Mouse (Mus musculus) intestine, embryonic 16.5 days (tissue): ENCODE data around the gene Slc39a13. TPM values are rescaled to one million over a fixed set of nuclear protein-coding genes. Genes with fewer than 3 reads are reported as not detected.
"Not testable (repeated sequence)": the region's sequence is repeated elsewhere in the genome, so short reads cannot be mapped to it uniquely, and the experiment has no call there.

ENCODE experiments used
- ATAC-seq: fragments of 200-750 bp; cut with Nextera tagmentation; 2 replicates; pipeline ENCODE4 v1.8.0; 2017; ENCODE audit warnings: moderate TSS enrichment, moderate library complexity
- H3K27ac ChIP-seq: fragments of 300-500 bp; sonication (generic); 2 replicates; pipeline ENCODE4 v1.5.1; 2014; ENCODE audit warnings: mild to moderate bottlenecking, low read length
- H3K27me3 ChIP-seq: fragments of 300-500 bp; sonication (generic); replicated peaks from 2 replicates; pipeline ENCODE4 v1.6.1; 2014; ENCODE audit warnings: low read length, control low read depth, mixed read lengths; ENCODE audit not compliant: control insufficient read depth, insufficient read depth
- H3K36me3 ChIP-seq: fragments of 300-500 bp; sonication (generic); 2 replicates; pipeline ENCODE4 v1.6.1; 2014; ENCODE audit warnings: low read length, control low read depth; ENCODE audit not compliant: control insufficient read depth, insufficient read depth
- H3K4me1 ChIP-seq: fragments of 300-500 bp; sonication (generic); 2 replicates; pipeline ENCODE4 v1.6.1; 2014; ENCODE audit warnings: low read length, control low read depth, mixed read lengths; ENCODE audit not compliant: control insufficient read depth, insufficient read depth
- H3K4me2 ChIP-seq: fragments of 300-500 bp; sonication (generic); 2 replicates; pipeline ENCODE4 v1.6.1; 2014; ENCODE audit warnings: low read depth, low read length, control low read depth
- H3K4me3 ChIP-seq: fragments of 300-500 bp; sonication (generic); 2 replicates; pipeline ENCODE4 v1.5.1; 2014; ENCODE audit warnings: mild to moderate bottlenecking, low read length
- H3K9ac ChIP-seq: fragments of 300-500 bp; sonication (generic); 2 replicates; pipeline ENCODE4 v1.6.1; 2014; ENCODE audit warnings: low read depth, low read length
- H3K9me3 ChIP-seq: fragments of 300-500 bp; sonication (generic); 2 replicates; pipeline ENCODE4 v1.6.1; 2016; ENCODE audit warnings: low read length, control low read depth; ENCODE audit not compliant: control insufficient read depth
- WGBS: fragments of 180-500 bp; shearing (Covaris S2); extraction: QIAGEN DNeasy Blood & Tissue Kit; methylation state at CpG from one replicate; pipeline ENCODE4 v1.1.7; 2014; 5-methylcytosine and 5-hydroxymethylcytosine counted together
- polyA plus RNA-seq: library from polyadenylated mRNA; unstranded; fragments of >200 nt; fragmentation: Nextera tagmentation; extraction: Ambion mirVana; gene quantifications from 2 replicates; pipeline ENCODE4 v1.2.1, GENCODE M21; 2015

The Slc39a13 gene
- polyA plus RNA-seq, 1 experiment from 2014 or later, result 30.2 TPM

DNA sequence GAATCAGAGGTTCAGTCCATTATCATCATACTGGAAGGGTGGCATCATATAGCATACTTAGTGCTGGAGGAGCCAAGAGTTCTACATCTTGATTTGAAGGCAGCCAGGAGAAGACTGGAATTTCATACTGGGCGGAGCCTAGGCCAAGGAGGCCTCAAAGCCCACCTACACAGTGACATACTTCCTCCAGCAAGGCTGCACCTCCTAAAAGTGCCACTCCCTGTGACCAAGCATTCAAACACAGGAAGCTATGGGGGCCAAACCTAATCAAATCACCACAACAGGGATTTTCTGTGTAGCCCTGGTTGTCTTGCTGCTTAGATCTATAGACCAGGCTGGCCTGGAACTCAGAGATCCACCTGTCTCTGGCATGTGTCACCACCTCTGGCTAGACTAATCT is 46.3 kb downstream of the Slc39a13 start:
- 97% methylated on average over 1 of the region's 1 CpGs for WGBS
- no peaks in the 10 kb centered on the region for H3K4me1 ChIP-seq
- no peak for ATAC-seq

DNA sequence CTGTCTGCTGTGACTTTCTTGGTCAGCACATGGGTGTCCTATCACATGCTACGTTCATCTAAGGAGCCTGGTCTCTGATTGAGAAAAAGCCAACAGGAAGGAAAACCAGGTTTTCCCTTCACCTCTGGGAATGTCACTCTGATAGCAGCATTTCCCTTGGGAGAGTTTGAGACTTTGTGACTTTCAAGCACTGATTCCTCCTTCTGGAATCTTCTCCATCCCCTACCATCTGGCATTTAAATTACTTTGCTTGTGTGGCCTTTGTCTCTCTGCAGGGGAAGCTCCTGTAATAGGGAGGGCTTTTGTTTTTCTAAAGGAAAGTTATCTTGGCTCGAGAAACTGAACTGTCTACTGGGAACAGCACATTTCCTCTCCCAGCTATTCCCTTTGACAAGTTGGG is 47.1 kb downstream of the Slc39a13 start:
- ATAC-seq, result no peak
- H3K4me1 ChIP-seq, result no peaks in the 10 kb centered on the region
- H3K27me3 ChIP-seq, result no peaks in the 10 kb centered on the region
- no peak overlapping the region for H3K4me2 ChIP-seq
- no peak overlapping the region for H3K4me3 ChIP-seq
- H3K9ac ChIP-seq, result no peak overlapping the region
- H3K36me3 ChIP-seq, result peaks cover 5% of the 10 kb centered on the region; the same call in 1 of the 2 replicates
- H3K9me3 ChIP-seq, result no peaks in the 10 kb centered on the region
- no peak overlapping the region for H3K27ac ChIP-seq
- 70% methylated on average over 2 of the region's 2 CpGs for WGBS

More for the DNA sequence above, 46.3 kb downstream of the Slc39a13 start:
- peaks cover 5% of the 10 kb centered on the region; the same call in 1 of the 2 replicates for H3K36me3 ChIP-seq
- H3K4me2 ChIP-seq, result no peak overlapping the region
- H3K9me3 ChIP-seq, result no peaks in the 10 kb centered on the region
- H3K9ac ChIP-seq, result no peak overlapping the region
- H3K27ac ChIP-seq, result no peak overlapping the region
- no peak overlapping the region for H3K4me3 ChIP-seq
- H3K27me3 ChIP-seq, result no peaks in the 10 kb centered on the region

DNA sequence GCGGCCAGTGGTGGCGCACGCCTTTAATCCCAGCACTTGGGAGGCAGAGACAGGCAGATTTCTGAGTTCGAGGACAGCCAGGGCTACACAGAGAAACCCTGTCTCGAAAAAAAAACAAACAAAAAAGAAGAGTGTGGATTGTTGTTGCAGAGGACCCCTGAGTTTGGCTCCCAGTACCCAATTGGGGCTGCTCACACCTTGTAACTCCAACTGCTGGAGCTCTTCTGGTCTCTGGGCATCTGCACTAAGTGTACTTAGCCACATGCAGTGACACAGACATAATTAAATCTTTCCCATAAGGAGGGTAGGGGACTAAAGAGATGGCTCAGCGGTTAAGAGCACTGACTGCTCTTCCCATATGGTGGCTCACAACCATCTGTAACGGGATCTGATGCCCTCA is 48.0 kb downstream of the Slc39a13 start:
- not testable (repeated sequence) for H3K27me3 ChIP-seq, H3K4me2 ChIP-seq, ATAC-seq, H3K9me3 ChIP-seq, H3K4me1 ChIP-seq, H3K4me3 ChIP-seq, H3K27ac ChIP-seq, H3K36me3 ChIP-seq, H3K9ac ChIP-seq
- 97% methylated on average over 7 of the region's 7 CpGs for WGBS

DNA sequence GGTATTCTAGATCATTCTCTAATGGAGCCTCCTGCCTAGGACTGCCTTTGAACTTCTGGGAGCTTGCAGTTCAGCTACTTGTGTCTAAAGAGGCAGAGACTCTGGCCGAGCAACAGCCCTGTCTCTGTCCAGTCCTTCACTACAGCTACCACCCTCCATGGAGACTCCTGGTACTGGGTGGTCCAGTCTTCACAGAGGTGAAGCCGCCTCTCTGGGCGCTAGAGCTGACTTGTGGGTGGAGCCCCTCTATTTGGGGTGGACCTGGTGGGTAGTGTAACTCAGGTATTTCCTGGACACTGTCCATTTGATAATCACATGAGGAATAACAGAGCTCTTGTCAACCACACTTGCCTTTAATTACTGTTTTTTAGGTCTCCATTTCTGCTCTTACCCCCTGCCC is 50.3 kb downstream of the Slc39a13 start:
- no peak for ATAC-seq
- H3K36me3 ChIP-seq, result peaks cover 12% of the 10 kb centered on the region; the same call in 1 of the 2 replicates
- H3K27me3 ChIP-seq, result no peaks in the 10 kb centered on the region
- H3K27ac ChIP-seq, result no peak overlapping the region
- no peak overlapping the region for H3K9ac ChIP-seq
- H3K9me3 ChIP-seq, result no peaks in the 10 kb centered on the region
- 90% methylated on average over 3 of the region's 3 CpGs for WGBS
- H3K4me3 ChIP-seq, result no peak overlapping the region
- no peak overlapping the region for H3K4me2 ChIP-seq
- no peaks in the 10 kb centered on the region for H3K4me1 ChIP-seq

DNA sequence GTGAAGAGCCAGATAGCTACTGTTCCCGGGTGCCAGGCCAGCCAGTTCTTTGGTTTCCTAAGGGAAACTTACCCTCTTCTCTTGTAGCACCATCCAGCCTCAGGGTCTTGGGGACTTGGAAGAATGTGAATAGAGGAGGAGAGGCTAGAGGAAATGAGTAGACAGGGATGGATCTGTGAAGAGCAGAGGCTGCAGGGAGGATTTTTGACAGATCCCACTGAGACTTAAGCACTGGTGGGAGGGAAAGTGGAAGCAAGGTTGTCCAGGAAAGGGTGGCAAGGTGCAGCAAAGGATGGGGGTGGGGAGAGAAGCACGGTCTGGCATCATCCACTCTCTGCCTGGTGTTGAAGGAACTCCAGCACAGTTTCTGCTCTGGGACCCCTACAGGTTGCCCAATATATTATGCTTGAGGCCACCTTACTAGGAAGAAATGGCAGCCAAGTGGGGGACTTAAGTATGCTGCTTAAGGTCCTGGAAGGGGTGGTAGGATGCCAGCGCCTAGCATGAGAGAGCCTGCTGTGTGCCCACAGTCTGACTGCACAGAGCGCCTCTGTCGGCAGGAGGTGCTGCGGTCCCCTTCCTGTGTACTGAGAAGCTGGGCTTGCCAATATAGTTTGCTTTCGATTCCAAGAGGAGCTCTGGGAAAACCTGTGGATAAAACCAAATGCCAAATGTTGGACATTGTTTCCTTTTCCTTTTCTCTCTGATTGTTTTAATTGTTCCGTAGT is 52.0 kb downstream of the Slc39a13 start:
- H3K4me3 ChIP-seq, result no peak overlapping the region
- ATAC-seq, result no peak
- no peaks in the 10 kb centered on the region for H3K4me1 ChIP-seq
- H3K9ac ChIP-seq, result no peak overlapping the region
- no peaks in the 10 kb centered on the region for H3K9me3 ChIP-seq
- H3K36me3 ChIP-seq, result peaks cover 17% of the 10 kb centered on the region; the same call in 1 of the 2 replicates
- H3K27ac ChIP-seq, result no peak overlapping the region
- H3K4me2 ChIP-seq, result no peak overlapping the region
- WGBS, result 87% methylated on average over 8 of the region's 8 CpGs
- H3K27me3 ChIP-seq, result no peaks in the 10 kb centered on the region

DNA sequence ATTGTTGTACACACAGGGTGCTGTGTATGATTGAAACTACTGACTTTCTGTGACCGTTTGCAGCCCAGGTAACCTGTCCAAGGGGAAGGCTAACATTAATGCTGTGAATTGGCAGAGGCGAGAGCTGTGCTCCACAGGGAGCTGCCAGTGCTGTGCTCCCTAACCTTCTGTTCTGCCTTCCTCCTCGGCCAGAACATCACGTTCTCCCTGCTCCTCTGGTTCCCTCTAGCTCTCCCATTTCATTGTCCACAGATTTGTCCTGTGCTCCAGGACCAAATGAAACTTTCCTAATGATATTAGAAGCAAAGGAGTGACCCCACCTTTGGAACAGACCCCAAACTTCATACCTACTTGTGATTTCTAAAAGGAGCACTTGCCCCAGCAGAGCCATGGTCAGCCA is 54.8 kb downstream of the Slc39a13 start:
- H3K9ac ChIP-seq, result no peak overlapping the region
- WGBS, result 87% methylated on average over 4 of the region's 4 CpGs
- H3K27ac ChIP-seq, result no peak overlapping the region
- no peak overlapping the region for H3K4me2 ChIP-seq
- H3K27me3 ChIP-seq, result no peaks in the 10 kb centered on the region
- H3K4me1 ChIP-seq, result no peaks in the 10 kb centered on the region
- no peaks in the 10 kb centered on the region for H3K9me3 ChIP-seq
- ATAC-seq, result no peak
- H3K36me3 ChIP-seq, result peaks cover 17% of the 10 kb centered on the region; the same call in 1 of the 2 replicates
- no peak overlapping the region for H3K4me3 ChIP-seq

DNA sequence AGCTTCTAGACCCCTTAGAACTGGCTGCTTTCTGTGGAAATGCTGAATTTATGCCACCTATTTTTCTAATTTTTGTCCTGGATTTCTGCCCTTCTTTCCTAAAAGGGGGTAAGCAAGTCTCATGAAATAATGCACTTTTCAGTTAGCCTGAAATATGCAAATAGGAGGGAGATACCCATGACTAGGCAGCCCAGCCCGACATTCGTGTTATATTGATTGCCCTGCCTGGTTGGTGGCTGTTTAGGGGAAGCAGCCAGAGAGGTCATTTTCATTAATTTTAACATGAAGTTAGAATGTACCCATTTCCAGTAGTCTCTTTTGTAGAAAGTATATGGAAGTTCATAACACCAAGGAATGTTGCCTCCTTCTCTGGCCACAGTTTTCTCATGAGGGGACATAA is 56.3 kb downstream of the Slc39a13 start:
- no peak overlapping the region for H3K9ac ChIP-seq
- H3K27me3 ChIP-seq, result no peaks in the 10 kb centered on the region
- H3K4me3 ChIP-seq, result no peak overlapping the region
- no peak overlapping the region for H3K4me2 ChIP-seq
- no peaks in the 10 kb centered on the region for H3K9me3 ChIP-seq
- ATAC-seq, result no peak
- H3K36me3 ChIP-seq, result peaks cover 14% of the 10 kb centered on the region; the same call in 1 of the 2 replicates
- no peak overlapping the region for H3K27ac ChIP-seq
- no peaks in the 10 kb centered on the region for H3K4me1 ChIP-seq
- WGBS, result 89% methylated on average over 2 of the region's 2 CpGs

Other genes starting within 250 kb of the Slc39a13 start
- 409 and 416 TPM in 2 replicates for gene Mtch2, start 223.3 kb downstream of the Slc39a13 start, polyA plus RNA-seq
- gene C1qtnf4, start 184.6 kb downstream of the Slc39a13 start, polyA plus RNA-seq, result 3.3 and 4.8 TPM in 2 replicates
- 24.8 and 27.1 TPM in 2 replicates for gene Kbtbd4, start 165.7 kb downstream of the Slc39a13 start, polyA plus RNA-seq
- gene Ndufs3, start 165.6 kb downstream of the Slc39a13 start, polyA plus RNA-seq, result 301 and 316 TPM in 2 replicates
- gene Celf1, start 130.0 kb downstream of the Slc39a13 start, polyA plus RNA-seq, result 71.8 and 73.1 TPM in 2 replicates
- gene Rapsn, start 34.8 kb downstream of the Slc39a13 start, polyA plus RNA-seq, result 0.72 and 0.94 TPM in 2 replicates
- 238 and 252 TPM in 2 replicates for gene Psmc3, start 16.4 kb downstream of the Slc39a13 start, polyA plus RNA-seq
- 4.2 and 6.1 TPM in 2 replicates for gene Spi1, start 12.0 kb upstream of the Slc39a13 start, polyA plus RNA-seq
- gene Mybpc3, start 47.7 kb upstream of the Slc39a13 start, polyA plus RNA-seq, result 0.06 TPM in 1 of 2 replicates, not detected in the other
- 8.5 and 8.9 TPM in 2 replicates for gene Madd, start 113.4 kb upstream of the Slc39a13 start, polyA plus RNA-seq
- 21.8 and 24.2 TPM in 2 replicates for gene Nr1h3, start 132.4 kb upstream of the Slc39a13 start, polyA plus RNA-seq
- 20.4 and 22.9 TPM in 2 replicates for gene Acp2, start 132.5 kb upstream of the Slc39a13 start, polyA plus RNA-seq
- gene Ddb2, start 166.6 kb upstream of the Slc39a13 start, polyA plus RNA-seq, result 14.4 and 15.2 TPM in 2 replicates
- gene Pacsin3, start 185.5 kb upstream of the Slc39a13 start, polyA plus RNA-seq, result 17.0 and 21.0 TPM in 2 replicates
- gene Arfgap2, start 194.6 kb upstream of the Slc39a13 start, polyA plus RNA-seq, result 68.4 and 73.1 TPM in 2 replicates